ENCODE assay signal across 7 mouse cellular contexts in the genomic region with DNA sequence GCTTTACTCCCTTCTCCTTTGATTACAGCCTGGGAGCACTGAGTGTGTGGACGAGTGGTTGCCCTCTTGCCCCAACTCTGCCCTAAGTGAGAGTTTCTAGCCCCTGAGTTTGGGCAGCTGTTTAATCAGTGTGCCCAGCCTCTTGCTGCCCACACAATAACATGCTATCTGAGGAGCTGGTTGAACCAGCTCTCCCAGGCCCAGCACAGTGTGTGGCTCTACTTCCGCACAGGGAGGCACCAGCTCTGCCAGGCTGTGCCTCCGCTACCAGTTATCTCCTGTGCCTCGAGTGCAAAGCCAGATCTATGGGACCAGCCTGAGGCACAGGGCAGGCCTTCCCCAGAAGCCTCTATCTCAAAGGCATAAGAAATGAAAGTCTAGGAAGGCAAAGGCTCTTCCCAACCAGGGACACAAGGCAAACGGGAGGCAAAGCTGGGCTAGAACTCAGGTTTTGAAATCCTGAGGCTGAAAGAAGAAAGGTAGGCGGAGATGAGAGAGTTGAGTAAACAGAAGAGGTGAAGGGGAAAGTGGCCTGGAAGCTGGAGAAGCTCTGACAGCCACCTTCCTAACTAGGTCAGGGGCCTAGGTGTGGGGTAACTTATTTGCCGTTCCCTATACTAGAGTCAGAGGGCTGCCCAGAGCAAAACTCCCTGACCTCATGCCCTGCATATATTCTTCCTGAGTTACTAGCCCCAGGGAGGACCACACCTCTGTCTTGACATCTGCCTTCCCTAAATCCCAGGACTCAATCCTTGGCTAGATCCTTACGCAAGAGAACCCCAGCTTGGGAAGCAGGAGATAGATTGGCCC. TPM values are rescaled to one million over a fixed set of nuclear protein-coding genes. Genes with fewer than 3 reads are reported as not detected.
DNase-seq lines count a peak whose midpoint lies in the region; ATAC-seq and TF ChIP-seq lines count a peak whose summit lies in the region.

No protein-coding gene starts in this region.

- peak overlapping the region; percentile 70 for H3K27ac ChIP-seq in lung, embryonic 14.5 days (ENCODE audit: low read depth)
- no peak overlapping the region for H3K27ac ChIP-seq in forebrain, embryonic 15.5 days (replicated peaks)
- H3K27ac ChIP-seq in limb, embryonic 14.5 days (replicated peaks; ENCODE audit: low read depth, low read length), result 0 out of 2 replicates have a peak overlapping the region, but pooled peaks have one; percentile 9
- peak overlapping the region; percentile 18 for H3K27ac ChIP-seq in small intestine, adult 2 months (ENCODE audit: insufficient read depth, low read depth, low read length)

- no peaks in the 10 kb centered on the region for H3K27me3 ChIP-seq in lung, embryonic 14.5 days (ENCODE audit: insufficient read depth, low read length)
- H3K27me3 ChIP-seq in forebrain, embryonic 15.5 days, result no peaks in the 10 kb centered on the region
- no peaks in the 10 kb centered on the region for H3K27me3 ChIP-seq in limb, embryonic 14.5 days (ENCODE audit: control insufficient read depth, insufficient read depth, low read length)
- H3K27me3 ChIP-seq in small intestine, adult 2 months (ENCODE audit: control insufficient read depth, insufficient read depth, low read length), result no peaks in the 10 kb centered on the region

- no peak for ATAC-seq in lung, embryonic 14.5 days (ENCODE audit: insufficient read depth)
- no peak for ATAC-seq in forebrain, embryonic 15.5 days (replicated peaks)
- ATAC-seq in limb, embryonic 14.5 days (ENCODE audit: low FRiP score, low read depth), result no peak
- no peak for ATAC-seq in frontal cortex, adult (ENCODE audit: low TSS enrichment)

- WGBS in lung, embryonic 14.5 days, result 34% methylated on average over 8 of the region's 8 CpGs
- 77% methylated on average over 8 of the region's 8 CpGs for WGBS in forebrain, embryonic 15.5 days
- WGBS in limb, embryonic 14.5 days, result 58% methylated on average over 8 of the region's 8 CpGs
- WGBS in small intestine, adult 2 months, result 52% methylated on average over 8 of the region's 8 CpGs

- H3K9ac ChIP-seq in lung, embryonic 14.5 days, result peak overlapping the region; percentile 43
- 0 out of 2 replicates have a peak overlapping the region, but pooled peaks have one; percentile 5 for H3K9ac ChIP-seq in forebrain, embryonic 15.5 days (replicated peaks)
- H3K9ac ChIP-seq in limb, embryonic 14.5 days (ENCODE audit: low read depth, low read length, severe bottlenecking), result peak overlapping the region; percentile 52

- no peak for TF ChIP-seq POLR2A in limb, embryonic 14.5 days (IDR thresholded peaks at IDR 0.05; ENCODE audit: borderline replicate concordance, extremely low read depth, insufficient read depth, insufficient read length)
- no peak for TF ChIP-seq POLR2A in small intestine, adult 2 months (IDR thresholded peaks at IDR 0.05; ENCODE audit: low read depth, low read length)

- H3K9me3 ChIP-seq in lung, embryonic 14.5 days (ENCODE audit: low read depth, low read length), result no peaks in the 10 kb centered on the region
- no peaks in the 10 kb centered on the region for H3K9me3 ChIP-seq in forebrain, embryonic 15.5 days
- H3K9me3 ChIP-seq in limb, embryonic 14.5 days (ENCODE audit: control insufficient read depth, low read length), result no peaks in the 10 kb centered on the region

- peaks cover 22% of the 10 kb centered on the region for H3K4me1 ChIP-seq in lung, embryonic 14.5 days (ENCODE audit: insufficient read depth)
- H3K4me1 ChIP-seq in forebrain, embryonic 15.5 days, result peaks cover 38% of the 10 kb centered on the region
- H3K4me1 ChIP-seq in limb, embryonic 14.5 days (ENCODE audit: control insufficient read depth, insufficient read depth, low read length), result peaks cover 45% of the 10 kb centered on the region
- H3K4me1 ChIP-seq in small intestine, adult 2 months (ENCODE audit: control insufficient read depth, insufficient read depth, insufficient read length, low read length), result peaks cover 11% of the 10 kb centered on the region

- H3K36me3 ChIP-seq in lung, embryonic 14.5 days (ENCODE audit: insufficient read depth), result peaks cover 24% of the 10 kb centered on the region
- 0 out of 2 replicates have a peak, but pooled peaks cover 2% of the 10 kb centered on the region for H3K36me3 ChIP-seq in forebrain, embryonic 15.5 days
- H3K36me3 ChIP-seq in limb, embryonic 14.5 days (ENCODE audit: control insufficient read depth, insufficient read depth, low read length), result peaks cover 48% of the 10 kb centered on the region
- no peaks in the 10 kb centered on the region; the same call in 1 of the 2 replicates for H3K36me3 ChIP-seq in small intestine, adult 2 months (ENCODE audit: control insufficient read depth, insufficient read depth, low read length)

- no peak for DNase-seq in lung, embryonic 14.5 days
- no peak for DNase-seq in lung, postnatal 10 days
- DNase-seq in limb, embryonic 14.5 days (ENCODE audit: low spot score), result no peak
- no peak for DNase-seq in cerebellum, postnatal 36 days

- H3K4me2 ChIP-seq in lung, embryonic 14.5 days, result peak overlapping the region; percentile 90
- H3K4me2 ChIP-seq in forebrain, embryonic 15.5 days (replicated peaks), result peak overlapping the region; percentile 22
- H3K4me2 ChIP-seq in limb, embryonic 14.5 days (replicated peaks; ENCODE audit: low read depth, low read length, severe bottlenecking), result peak overlapping the region; percentile 93

- TF ChIP-seq CTCF in lung, embryonic 14.5 days (IDR thresholded peaks at IDR 0.05; ENCODE audit: low read depth), result no peak
- no peak for TF ChIP-seq CTCF in small intestine, adult 2 months (IDR thresholded peaks at IDR 0.05; ENCODE audit: extremely low read depth, insufficient read length, insufficient replicate concordance, low read depth, low read length)

- H3K4me3 ChIP-seq in lung, embryonic 14.5 days (ENCODE audit: low read depth, low read length), result peak overlapping the region; percentile 31
- no peak overlapping the region for H3K4me3 ChIP-seq in forebrain, embryonic 15.5 days
- H3K4me3 ChIP-seq in limb, embryonic 14.5 days (replicated peaks; ENCODE audit: low read length), result peak overlapping the region; percentile 68
- peak overlapping the region; percentile 35 for H3K4me3 ChIP-seq in small intestine, adult 2 months (ENCODE audit: low read depth, low read length)

RNA-seq across cellular contexts. Expression of a gene that starts 4.1 kb away (rescaled TPM):
- polyA plus RNA-seq in lung, embryonic 14.5 days (2014; fragmentation: Nextera tagmentation; extraction: Ambion mirVana), result 7.8 and 9.5 TPM in 2 replicates
- 2.5 and 3.2 TPM in 2 replicates for polyA plus RNA-seq in forebrain, embryonic 15.5 days (2015; fragmentation: Nextera tagmentation; extraction: Ambion mirVana)
- 11.4 and 12.8 TPM in 2 replicates for polyA plus RNA-seq in limb, embryonic 14.5 days (2012; rRNA removed)
- polyA plus RNA-seq in limb, embryonic 14.5 days (2014; fragmentation: Nextera tagmentation; extraction: Ambion mirVana), result 8.1 and 11.2 TPM in 2 replicates
- polyA plus RNA-seq in small intestine, adult 2 months (2012; rRNA removed), result 2.7 and 3.8 TPM in 2 replicates

RNA-seq across cellular contexts. Expression of a gene that starts 13.2 kb away (rescaled TPM):
- 69.6 and 75.1 TPM in 2 replicates for polyA plus RNA-seq in lung, embryonic 14.5 days (2014; fragmentation: Nextera tagmentation; extraction: Ambion mirVana)
- polyA plus RNA-seq in forebrain, embryonic 15.5 days (2015; fragmentation: Nextera tagmentation; extraction: Ambion mirVana), result 79.2 and 85.0 TPM in 2 replicates
- polyA plus RNA-seq in limb, embryonic 14.5 days (2012; rRNA removed), result 165 and 193 TPM in 2 replicates
- polyA plus RNA-seq in limb, embryonic 14.5 days (2014; fragmentation: Nextera tagmentation; extraction: Ambion mirVana), result 88.8 and 95.2 TPM in 2 replicates
- 144 and 233 TPM in 2 replicates for polyA plus RNA-seq in small intestine, adult 2 months (2012; rRNA removed)

RNA-seq across cellular contexts. Expression of a gene that starts 26.6 kb away (rescaled TPM):
- 23.2 and 24.2 TPM in 2 replicates for polyA plus RNA-seq in lung, embryonic 14.5 days (2014; fragmentation: Nextera tagmentation; extraction: Ambion mirVana)
- polyA plus RNA-seq in forebrain, embryonic 15.5 days (2015; fragmentation: Nextera tagmentation; extraction: Ambion mirVana), result 29.5 and 31.9 TPM in 2 replicates
- polyA plus RNA-seq in limb, embryonic 14.5 days (2012; rRNA removed), result 14.5 and 15.9 TPM in 2 replicates
- polyA plus RNA-seq in limb, embryonic 14.5 days (2014; fragmentation: Nextera tagmentation; extraction: Ambion mirVana), result 24.2 and 27.0 TPM in 2 replicates
- 1.1 and 2.0 TPM in 2 replicates for polyA plus RNA-seq in small intestine, adult 2 months (2012; rRNA removed)

RNA-seq across cellular contexts. Expression of a gene that starts 59.2 kb away (rescaled TPM):
- 12.3 and 13.9 TPM in 2 replicates for polyA plus RNA-seq in lung, embryonic 14.5 days (2014; fragmentation: Nextera tagmentation; extraction: Ambion mirVana)
- 5.1 and 6.0 TPM in 2 replicates for polyA plus RNA-seq in forebrain, embryonic 15.5 days (2015; fragmentation: Nextera tagmentation; extraction: Ambion mirVana)
- polyA plus RNA-seq in limb, embryonic 14.5 days (2012; rRNA removed), result 59.9 and 80.6 TPM in 2 replicates
- 47.1 and 49.2 TPM in 2 replicates for polyA plus RNA-seq in limb, embryonic 14.5 days (2014; fragmentation: Nextera tagmentation; extraction: Ambion mirVana)
- polyA plus RNA-seq in small intestine, adult 2 months (2012; rRNA removed), result 8.3 and 11.4 TPM in 2 replicates

RNA-seq across cellular contexts. Expression of a gene that starts 59.6 kb away (rescaled TPM):
- polyA plus RNA-seq in lung, embryonic 14.5 days (2014; fragmentation: Nextera tagmentation; extraction: Ambion mirVana), result 0.23 and 1.1 TPM in 2 replicates
- polyA plus RNA-seq in forebrain, embryonic 15.5 days (2015; fragmentation: Nextera tagmentation; extraction: Ambion mirVana), result not detected in 2 replicates
- 2.6 and 2.9 TPM in 2 replicates for polyA plus RNA-seq in limb, embryonic 14.5 days (2012; rRNA removed)
- polyA plus RNA-seq in limb, embryonic 14.5 days (2014; fragmentation: Nextera tagmentation; extraction: Ambion mirVana), result 1.7 and 1.8 TPM in 2 replicates
- polyA plus RNA-seq in small intestine, adult 2 months (2012; rRNA removed), result 1.0 and 2.3 TPM in 2 replicates

Comparison
In these comparisons a context has a peak if more than half of its experiments do, and no peak if none do; other contexts are left out.
1. H3K4me2 ChIP-seq: peak in every context shown above with its lines; median percentile 93 in limb, embryonic 14.5 days; 90 in lung, embryonic 14.5 days; 22 in forebrain, embryonic 15.5 days.